Mouse (Mus musculus) stomach, postnatal 0 days (tissue): ENCODE results near the gene Ptprt. TPM values are rescaled to one million over a fixed set of nuclear protein-coding genes. Genes with fewer than 3 reads are reported as not detected.

ENCODE experiments used
- ATAC-seq: fragments of 200-750 bp; cut with Nextera tagmentation; 2 replicates; pipeline ENCODE4 v1.8.0; 2017; ENCODE audit not compliant: low FRiP score, low TSS enrichment
- DNase-seq: peaks from one replicate; pipeline ENCODE4 v3.0.0-alpha.2; 2016; ENCODE audit warnings: low spot score
- H3K27ac ChIP-seq: fragments of 300-500 bp; sonication (generic); replicated peaks from 2 replicates; pipeline ENCODE4 v1.5.1; 2014; ENCODE audit warnings: mild to moderate bottlenecking, control low read depth
- H3K27me3 ChIP-seq: fragments of 300-500 bp; sonication (generic); 2 replicates; pipeline ENCODE4 v1.6.1; 2014; ENCODE audit warnings: low read length; ENCODE audit not compliant: control insufficient read depth, insufficient read depth
- H3K36me3 ChIP-seq: fragments of 300-500 bp; sonication (generic); 2 replicates; pipeline ENCODE4 v1.6.1; 2014; ENCODE audit warnings: low read length, mixed read lengths; ENCODE audit not compliant: control insufficient read depth, insufficient read depth
- H3K4me1 ChIP-seq: fragments of 300-500 bp; sonication (generic); replicated peaks from 2 replicates; pipeline ENCODE4 v1.6.1; 2014; ENCODE audit warnings: antibody characterized with exemption; ENCODE audit not compliant: control insufficient read depth, insufficient read depth
- H3K4me2 ChIP-seq: fragments of 300-500 bp; sonication (generic); replicated peaks from 2 replicates; pipeline ENCODE4 v1.6.1; 2014; ENCODE audit warnings: low read depth, mild to moderate bottlenecking, control low read depth, moderate library complexity
- H3K4me3 ChIP-seq: fragments of 300-500 bp; sonication (generic); 2 replicates; pipeline ENCODE4 v1.5.1; 2014; ENCODE audit warnings: low read depth, low read length, control low read depth
- H3K9ac ChIP-seq: fragments of 300-500 bp; sonication (generic); 2 replicates; pipeline ENCODE4 v1.6.1; 2014; ENCODE audit warnings: mild to moderate bottlenecking, low read length, control low read depth, mixed read lengths
- H3K9me3 ChIP-seq: fragments of 300-500 bp; sonication (generic); 2 replicates; pipeline ENCODE4 v1.6.1; 2016; ENCODE audit warnings: low read length; ENCODE audit not compliant: control insufficient read depth
- CTCF ChIP-seq: IDR thresholded peaks from 2 replicates; pipeline ENCODE4 v1.5.1; 2016; ENCODE audit warnings: antibody characterized with exemption, low read depth, mild to moderate bottlenecking, moderate library complexity
- EP300 ChIP-seq: optimal IDR thresholded peaks from 2 replicates; pipeline ENCODE3; 2016; ENCODE audit warnings: antibody characterized with exemption
- WGBS: fragments of 180-500 bp; shearing (Covaris S2); extraction: QIAGEN DNeasy Blood & Tissue Kit; methylation state at CpG from one replicate; pipeline ENCODE4 v1.1.7; 2014; 5-methylcytosine and 5-hydroxymethylcytosine counted together
- polyA plus RNA-seq: library from polyadenylated mRNA; unstranded; fragments of >200 nt; fragmentation: Nextera tagmentation; extraction: Ambion mirVana; gene quantifications from 2 replicates; pipeline ENCODE4 v1.2.1, GENCODE M21; 2015

Ptprt gene
- polyA plus RNA-seq, 1 experiment from 2014 or later, result 0.89 TPM

DNA sequence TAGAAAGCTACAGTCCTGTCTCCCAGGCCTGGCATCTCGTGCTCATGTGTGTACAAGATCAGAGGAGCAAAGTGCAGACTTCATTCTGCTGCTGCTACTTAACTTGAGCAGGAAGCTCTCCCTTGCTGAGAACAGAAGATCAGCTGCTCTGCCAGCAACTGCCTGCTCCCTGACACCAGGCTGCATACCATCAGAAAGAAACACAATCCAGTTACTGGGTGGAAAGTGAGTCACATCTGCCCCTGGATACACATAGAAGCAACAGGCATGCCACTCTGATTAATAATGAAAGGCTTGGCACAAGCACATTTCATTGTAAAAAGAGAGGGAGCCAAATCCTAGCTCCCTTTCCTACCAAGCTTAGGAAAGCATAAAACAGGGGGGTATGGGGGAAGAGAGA, 438.5 kb downstream of the Ptprt start:
- H3K4me1 ChIP-seq, result no peaks in the 10 kb centered on the region
- no peak for ATAC-seq
- TF ChIP-seq CTCF, result no peak
- no peak for TF ChIP-seq EP300
- no peak for DNase-seq
- H3K27ac ChIP-seq, result no peak overlapping the region
- 32% methylated on average over 1 of the region's 1 CpGs for WGBS
- H3K27me3 ChIP-seq, result no peaks in the 10 kb centered on the region
- no peak overlapping the region for H3K9ac ChIP-seq
- H3K4me2 ChIP-seq, result no peak overlapping the region
- no peaks in the 10 kb centered on the region for H3K9me3 ChIP-seq
- H3K4me3 ChIP-seq, result no peak overlapping the region
- no peaks in the 10 kb centered on the region for H3K36me3 ChIP-seq

DNA sequence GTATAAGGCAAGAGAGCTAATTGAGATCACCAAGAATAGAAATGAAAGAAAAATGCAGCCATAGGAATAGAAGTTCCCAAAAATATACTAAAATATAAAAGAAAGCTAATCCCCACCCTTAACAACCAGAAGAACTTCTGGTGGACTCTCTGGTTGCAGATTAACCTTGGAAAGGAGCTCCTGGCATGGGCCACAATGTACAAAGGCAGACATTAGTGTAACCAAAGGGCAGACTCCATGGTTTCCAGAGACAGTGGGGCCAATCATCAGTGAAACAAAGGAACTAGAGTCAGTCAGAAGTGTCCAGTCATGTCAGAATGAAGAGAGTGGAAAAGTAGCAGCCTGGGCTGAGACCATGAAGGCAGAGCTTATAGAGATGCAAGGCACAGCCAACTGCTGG, 440.4 kb downstream of the Ptprt start:
- no peaks in the 10 kb centered on the region for H3K9me3 ChIP-seq
- no peaks in the 10 kb centered on the region for H3K27me3 ChIP-seq
- DNase-seq (no peak), ATAC-seq (no peak)
- no peak overlapping the region for H3K4me2 ChIP-seq
- no peak overlapping the region for H3K9ac ChIP-seq
- no peak overlapping the region for H3K27ac ChIP-seq
- H3K4me1 ChIP-seq, result no peaks in the 10 kb centered on the region
- H3K4me3 ChIP-seq, result no peak overlapping the region
- TF ChIP-seq CTCF (no peak), EP300 (no peak)
- H3K36me3 ChIP-seq, result no peaks in the 10 kb centered on the region

DNA sequence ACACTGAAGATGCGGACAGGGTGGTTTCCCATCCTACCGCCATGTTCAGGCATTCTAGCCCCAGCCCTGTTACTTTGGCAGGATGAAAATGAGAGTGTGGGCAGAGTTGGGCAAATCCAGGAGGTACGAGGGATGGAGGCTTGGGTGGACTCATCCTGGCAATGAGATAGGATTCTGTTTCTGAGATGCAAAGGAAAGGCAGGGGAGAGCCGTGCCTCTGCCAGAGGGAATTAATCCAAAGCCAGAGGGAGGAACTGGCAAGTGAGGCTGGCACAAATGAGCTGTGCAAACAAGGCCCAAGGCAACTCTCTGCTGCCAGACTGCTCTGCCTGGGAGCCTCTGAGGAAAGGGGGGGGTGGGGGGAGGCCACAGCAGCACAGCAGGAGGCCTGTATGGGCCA, 441.4 kb downstream of the Ptprt start:
- Histone ChIP-seq H3K4me1 (no peaks in the 10 kb centered on the region), H3K4me3 (no peak overlapping the region), H3K36me3 (no peaks in the 10 kb centered on the region), H3K27me3 (no peaks in the 10 kb centered on the region), H3K27ac (no peak overlapping the region), H3K4me2 (no peak overlapping the region), H3K9me3 (no peaks in the 10 kb centered on the region), H3K9ac (no peak overlapping the region)
- DNase-seq (no peak), ATAC-seq (no peak)
- no peak for TF ChIP-seq CTCF
- TF ChIP-seq EP300, result no peak
- WGBS, result 85% methylated on average over 4 of the region's 4 CpGs

DNA sequence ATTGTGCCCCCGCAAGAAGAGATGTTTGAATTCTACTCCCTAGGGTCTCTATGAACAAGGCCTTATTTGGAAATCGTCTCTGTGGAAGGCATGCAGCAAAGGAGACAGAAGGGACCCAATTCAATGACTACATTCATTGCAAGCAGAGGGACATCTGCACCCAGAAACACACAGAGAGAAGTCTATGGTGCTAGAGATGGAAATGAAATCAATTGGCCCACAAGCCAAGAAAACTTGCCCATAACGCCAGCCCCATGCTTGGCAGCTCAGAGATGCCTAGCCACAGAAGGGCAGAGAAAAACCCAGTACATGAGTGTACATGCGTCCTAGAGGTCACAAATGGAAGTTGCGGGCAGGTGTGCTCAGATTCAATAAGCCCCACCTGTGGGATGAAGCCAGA, 443.1 kb downstream of the Ptprt start:
- no peak overlapping the region for H3K9ac ChIP-seq
- no peaks in the 10 kb centered on the region for H3K4me1 ChIP-seq
- DNase-seq (no peak), ATAC-seq (no peak)
- no peak overlapping the region for H3K27ac ChIP-seq
- TF ChIP-seq EP300 (no peak), CTCF (no peak)
- WGBS, result 78% methylated on average over 5 of the region's 5 CpGs
- H3K4me2 ChIP-seq, result no peak overlapping the region
- H3K36me3 ChIP-seq, result no peaks in the 10 kb centered on the region
- no peak overlapping the region for H3K4me3 ChIP-seq
- no peaks in the 10 kb centered on the region for H3K27me3 ChIP-seq
- H3K9me3 ChIP-seq, result no peaks in the 10 kb centered on the region

- Histone ChIP-seq H3K4me3 (no peak overlapping the region), H3K4me2 (no peak overlapping the region), H3K36me3 (no peaks in the 10 kb centered on the region), H3K4me1 (no peaks in the 10 kb centered on the region), H3K9ac (no peak overlapping the region), H3K27me3 (no peaks in the 10 kb centered on the region), H3K27ac (no peak overlapping the region), H3K9me3 (no peaks in the 10 kb centered on the region)
- ATAC-seq, result no peak
- 26% methylated on average over 2 of the region's 2 CpGs for WGBS
- no peak for TF ChIP-seq EP300
- TF ChIP-seq CTCF, result no peak
- DNase-seq, result no peak
These were observed 448.6 kb downstream of the Ptprt start for GRCm38 (mm10) chr2:162212397-162212796.

GRCm38 (mm10) chr2:162210564-162210963, 450.4 kb downstream of the Ptprt start:
- WGBS, result 84% methylated on average over 6 of the region's 6 CpGs
- ATAC-seq, result no peak
- Histone ChIP-seq H3K4me1 (no peaks in the 10 kb centered on the region), H3K36me3 (no peaks in the 10 kb centered on the region), H3K27me3 (no peaks in the 10 kb centered on the region), H3K9me3 (no peaks in the 10 kb centered on the region), H3K4me2 (no peak overlapping the region), H3K27ac (no peak overlapping the region), H3K4me3 (no peak overlapping the region), H3K9ac (no peak overlapping the region)
- TF ChIP-seq EP300, result no peak
- TF ChIP-seq CTCF, result no peak
- no peak for DNase-seq
